Mouse (Mus musculus) embryo, embryonic 10 days (tissue): Measurements from ENCODE around the gene Ndufs8.

ENCODE experiments used
- DNase-seq: peaks from one replicate; pipeline ENCODE4 v3.0.0-alpha.2; 2015; ENCODE audit warnings: low spot score

Gene Ndufs8

DNA sequence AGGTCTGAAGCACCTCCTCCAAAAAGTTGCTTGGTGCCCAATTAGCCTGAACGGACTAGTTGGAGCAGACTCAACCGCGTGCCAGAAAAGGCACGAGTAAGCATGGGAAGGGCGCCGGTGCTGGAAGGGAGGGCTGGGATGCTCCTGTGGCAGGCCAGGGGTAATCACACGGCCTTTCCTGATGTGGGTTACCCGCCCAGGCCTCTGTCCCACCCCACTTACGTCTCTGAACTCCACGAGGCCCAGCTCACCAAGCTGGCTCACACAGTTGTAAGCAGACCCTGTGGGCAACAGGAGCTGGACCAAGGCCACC, 8.3 kb downstream of the Ndufs8 start:
- DNase-seq, result no peak

DNA sequence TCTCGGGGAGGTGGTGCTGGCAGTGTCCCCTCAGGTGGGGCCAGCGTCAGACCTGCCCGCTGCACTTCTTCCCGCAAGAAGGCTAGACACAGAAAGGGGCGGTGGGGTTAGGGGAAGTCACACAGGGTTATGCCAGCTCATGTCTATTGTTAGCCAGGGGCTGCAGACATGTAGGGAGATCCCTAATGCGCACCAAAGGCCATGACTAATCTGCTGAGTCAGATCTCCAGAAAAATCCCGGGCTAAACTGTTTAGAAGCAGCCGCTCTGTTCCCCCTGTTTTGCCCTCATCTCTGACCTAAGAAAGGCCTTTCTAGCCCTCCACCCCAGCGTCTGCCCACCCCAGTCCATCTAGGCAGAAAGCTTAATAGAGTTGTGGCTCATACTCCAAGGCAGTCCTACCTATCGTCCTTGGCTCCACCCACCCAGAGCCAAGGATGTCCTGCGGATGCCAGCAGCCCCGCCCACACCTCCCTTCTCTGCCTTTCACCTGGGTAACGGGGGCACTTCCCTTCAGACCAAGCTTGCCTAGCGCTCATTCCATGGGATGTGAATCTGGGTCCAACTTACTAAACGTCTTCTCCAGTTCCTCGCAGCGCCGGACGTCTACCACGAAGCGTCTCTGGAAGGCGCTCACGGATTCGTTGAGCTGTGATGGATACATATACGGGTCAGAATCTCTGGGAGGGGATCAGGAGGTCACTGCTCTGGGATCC, 8.8 kb downstream of the Ndufs8 start:
- no peak for DNase-seq

- DNase-seq, result no peak
Measured at GRCm38 (mm10) chr19:3902966-3903365, 9.6 kb downstream of the Ndufs8 start.

DNA sequence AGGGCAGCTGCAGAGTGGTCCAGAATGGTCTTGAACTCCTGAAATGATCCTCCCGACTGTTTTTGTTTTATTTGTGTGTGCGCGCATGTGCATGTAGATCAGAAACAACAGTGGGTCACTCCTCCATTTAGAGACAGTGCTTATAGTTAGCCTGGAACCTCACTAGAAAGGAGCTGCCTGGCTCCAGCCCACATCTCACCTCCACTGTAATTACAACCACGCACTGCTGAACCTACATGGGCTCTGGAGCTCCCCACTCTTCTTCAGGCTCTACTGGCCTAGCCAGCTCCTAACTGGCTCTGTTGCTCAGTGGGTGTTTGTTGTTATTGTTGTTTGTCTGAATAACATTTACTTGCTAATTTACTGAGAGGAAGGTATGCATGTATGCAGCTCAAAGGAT, 13.0 kb downstream of the Ndufs8 start:
- no peak for DNase-seq

DNA sequence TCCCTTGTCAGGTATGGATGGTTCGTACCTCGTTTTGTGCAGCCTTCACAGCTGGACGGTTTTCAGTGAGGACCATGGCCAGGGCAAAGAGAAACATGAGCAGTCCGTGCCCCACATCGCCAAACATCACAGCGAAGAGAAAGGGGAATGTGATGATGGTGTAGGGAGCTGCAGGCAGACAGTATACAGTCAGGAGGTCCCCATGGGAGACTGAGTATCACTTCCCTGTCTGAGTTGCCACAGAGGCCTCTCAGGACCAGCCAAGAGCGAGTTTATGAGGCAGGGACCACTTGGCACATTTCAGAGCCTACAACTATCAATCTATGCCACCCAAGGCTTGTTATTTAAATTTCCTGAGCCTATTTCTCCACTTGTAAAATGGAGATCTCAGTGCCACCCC, 13.6 kb downstream of the Ndufs8 start:
- no peak for DNase-seq

GRCm38 (mm10) chr19:3897557-3897956, 15.0 kb downstream of the Ndufs8 start:
- DNase-seq, result no peak

DNA sequence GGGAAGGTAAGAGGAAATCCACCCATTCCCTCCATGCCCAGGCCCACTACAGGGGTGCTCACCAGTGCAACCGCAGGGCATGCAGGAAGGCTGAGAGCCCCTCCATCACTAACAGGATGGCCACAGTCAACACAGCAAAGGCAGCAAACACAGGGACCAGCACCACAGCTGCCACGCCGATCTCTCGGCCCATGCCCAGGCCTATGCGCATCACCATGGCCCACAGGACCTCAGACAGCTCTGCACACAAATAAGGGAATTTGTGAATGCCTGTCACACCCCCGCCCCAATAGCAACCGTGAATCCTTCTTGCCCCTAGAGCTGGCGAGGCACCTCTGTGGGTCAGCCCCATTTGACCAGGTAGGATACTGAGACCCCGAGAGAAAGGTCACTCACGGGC, 16.4 kb downstream of the Ndufs8 start:
- DNase-seq, result no peak

GRCm38 (mm10) chr19:3895171-3895631, 17.4 kb downstream of the Ndufs8 start:
- DNase-seq, result peak; percentile 75

DNA sequence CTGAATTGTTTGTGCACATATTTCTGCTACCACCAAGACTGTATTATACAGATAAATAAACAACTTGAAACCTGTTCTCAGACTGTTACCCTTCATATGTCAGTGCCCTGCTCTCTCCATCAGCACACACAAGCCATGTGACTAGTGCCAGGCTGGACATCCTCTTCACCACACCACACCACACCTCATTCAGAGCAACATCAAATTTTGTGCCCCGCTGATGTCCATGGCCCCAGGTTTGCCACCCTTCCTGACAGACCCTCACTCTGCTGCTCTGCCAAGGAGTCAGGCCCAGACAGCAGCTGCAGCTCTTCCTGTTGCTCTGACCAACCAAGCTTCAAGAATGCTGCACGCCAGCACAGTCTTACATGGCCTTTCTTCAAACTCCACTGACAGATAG, 18.3 kb downstream of the Ndufs8 start:
- DNase-seq, result no peak

DNA sequence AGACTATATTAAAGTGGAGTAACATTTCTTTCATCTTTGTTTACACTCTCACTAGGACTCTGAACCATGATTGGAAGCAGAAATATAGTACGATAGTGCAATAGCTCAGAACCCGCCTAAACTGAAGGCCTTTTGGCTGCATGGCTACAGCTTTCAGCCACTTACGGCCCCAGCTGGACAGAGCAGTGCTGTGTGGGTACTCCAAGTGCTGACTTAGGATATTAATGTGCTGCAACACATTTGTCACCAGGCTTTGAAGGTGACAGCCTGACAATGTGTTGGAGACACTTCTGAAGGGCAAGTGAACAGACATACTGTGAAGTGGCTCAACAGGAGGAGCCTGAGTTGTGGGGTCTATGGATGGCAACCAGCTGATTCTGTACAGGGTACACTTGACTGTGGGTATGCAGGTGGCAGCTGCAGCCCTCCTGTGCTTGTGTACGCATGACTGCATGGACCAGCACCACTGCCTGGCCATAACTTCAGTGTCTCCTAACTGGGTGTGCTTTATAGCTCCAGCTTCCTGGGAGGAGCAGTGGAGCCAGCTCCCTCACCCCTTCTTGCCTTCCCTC, 18.9 kb downstream of the Ndufs8 start:
- no peak for DNase-seq

DNA sequence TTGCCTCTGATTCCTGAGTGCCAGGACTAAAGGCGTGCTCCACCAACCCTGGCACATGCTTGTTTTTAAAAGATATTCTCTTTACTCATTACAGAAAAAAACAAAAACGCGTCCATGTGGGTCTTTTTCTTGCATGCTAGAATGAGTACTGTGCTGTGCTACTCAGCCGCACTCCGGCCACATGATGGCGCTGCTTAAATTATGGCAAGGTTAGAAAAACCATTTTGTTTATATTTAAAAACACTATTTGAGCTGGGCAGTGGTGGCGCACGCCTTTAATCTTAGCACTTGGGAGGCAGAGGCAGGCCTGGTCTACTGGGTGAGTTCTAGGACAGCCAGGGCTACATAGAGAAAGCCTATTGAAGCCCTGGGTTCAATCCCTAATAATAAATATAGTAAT, 22.4 kb downstream of the Ndufs8 start:
- DNase-seq, result peak; percentile 24

DNA sequence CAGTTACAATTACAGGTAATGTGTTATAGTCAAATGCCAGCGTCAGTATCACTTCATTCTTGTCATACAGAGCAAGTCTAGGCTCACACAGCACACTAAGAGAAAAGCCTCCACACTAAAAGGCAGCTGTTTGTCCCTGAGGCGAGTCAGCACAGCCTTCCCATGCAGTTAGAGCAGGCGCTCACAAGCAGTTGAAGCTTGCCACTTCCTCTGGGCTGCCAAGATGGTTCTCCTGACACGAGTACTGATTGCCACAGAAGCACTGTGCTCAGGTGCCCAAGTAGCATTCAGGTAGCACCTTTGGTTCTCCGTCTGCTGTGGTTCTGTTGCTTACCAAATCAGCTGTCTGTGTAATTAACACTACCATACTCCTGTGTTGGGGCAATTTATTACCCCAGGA, 23.5 kb downstream of the Ndufs8 start:
- DNase-seq, result no peak

DNA sequence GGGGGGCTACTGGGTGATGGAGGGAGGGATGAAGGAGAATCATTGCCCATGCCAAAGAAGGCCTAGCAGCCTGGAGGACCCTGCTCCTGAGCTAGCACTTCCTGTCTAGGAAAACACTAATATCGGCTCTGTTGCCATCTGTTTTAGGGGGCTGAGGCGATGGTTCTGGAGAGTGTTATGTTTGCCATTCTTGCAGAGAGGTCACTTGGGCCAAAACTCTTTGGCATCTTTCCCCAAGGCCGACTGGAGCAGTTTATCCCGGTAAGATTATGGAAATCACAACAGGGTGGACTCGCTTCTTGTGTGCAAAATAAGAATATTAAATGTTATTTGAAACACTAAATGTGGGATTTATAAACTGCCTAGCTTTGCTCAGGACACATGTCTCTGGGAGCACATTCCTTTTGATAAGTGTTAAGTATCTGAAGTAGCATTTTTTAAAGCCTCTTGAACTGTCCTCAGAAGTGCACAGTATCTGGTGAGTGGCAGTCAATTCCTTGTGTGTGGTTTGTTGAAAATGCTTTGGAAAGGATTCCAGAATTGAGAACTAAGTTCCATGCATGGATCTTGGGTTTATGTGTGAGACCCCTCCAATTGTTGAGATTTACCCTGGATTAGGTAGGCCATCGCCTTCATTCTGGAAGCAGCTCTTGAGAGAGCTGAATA, 28.1 kb downstream of the Ndufs8 start:
- DNase-seq, result no peak

DNA sequence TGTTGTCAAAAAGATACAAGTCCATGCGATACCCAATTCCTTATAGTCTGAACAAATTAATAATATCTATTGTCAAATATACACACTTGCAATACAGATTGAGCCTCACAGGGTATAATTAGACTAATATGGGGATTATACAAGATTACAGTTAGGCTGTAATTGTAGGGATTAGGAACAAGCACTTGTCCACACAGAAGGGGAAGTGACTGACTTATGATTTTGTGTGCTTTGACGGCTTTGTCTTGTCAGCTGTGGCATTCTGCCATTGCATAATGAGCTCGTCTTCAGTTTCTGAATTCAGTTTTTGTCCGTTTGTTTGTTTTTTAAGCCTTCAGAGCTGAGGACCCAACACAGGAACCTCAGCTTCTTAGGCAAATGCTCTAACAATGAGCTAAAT, 30.4 kb downstream of the Ndufs8 start:
- DNase-seq, result no peak

DNA sequence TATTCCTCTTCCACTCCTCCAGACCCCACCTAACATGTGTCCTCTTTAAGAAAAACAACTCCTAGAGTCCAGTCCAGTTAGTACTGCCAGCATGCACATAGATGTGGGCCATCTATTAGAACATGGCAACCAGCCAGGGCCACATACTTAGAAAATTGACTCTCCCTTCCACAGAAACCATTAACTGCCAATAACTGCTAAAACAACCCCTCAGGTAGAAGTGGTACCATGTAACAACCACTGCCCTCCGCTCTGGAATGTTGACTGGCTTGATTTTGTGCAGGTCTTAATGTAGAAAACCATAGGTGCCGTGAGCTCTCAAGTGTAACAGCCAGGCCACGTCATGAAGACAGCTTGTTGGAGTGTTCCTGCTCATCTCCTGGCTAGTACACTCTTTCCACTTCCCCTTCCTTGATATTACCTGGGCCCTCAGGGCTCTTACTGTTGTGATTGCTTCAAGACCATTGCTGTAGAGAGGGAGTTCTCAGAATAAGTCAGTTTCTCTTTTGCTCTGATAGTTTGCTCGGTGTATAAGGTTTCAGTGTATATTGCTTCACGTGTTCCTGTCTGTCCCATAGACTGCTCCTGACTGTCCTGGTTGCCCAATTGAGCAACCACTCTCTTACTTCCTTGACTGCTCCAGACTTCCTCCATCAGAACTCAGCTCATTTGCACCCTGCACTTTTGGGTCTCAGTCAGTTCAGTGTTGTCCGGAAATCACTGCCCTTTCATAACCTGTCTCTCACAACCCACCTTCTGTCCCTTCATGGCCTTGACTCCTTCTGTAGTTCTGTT, 32.3 kb downstream of the Ndufs8 start:
- DNase-seq, result no peak

DNA sequence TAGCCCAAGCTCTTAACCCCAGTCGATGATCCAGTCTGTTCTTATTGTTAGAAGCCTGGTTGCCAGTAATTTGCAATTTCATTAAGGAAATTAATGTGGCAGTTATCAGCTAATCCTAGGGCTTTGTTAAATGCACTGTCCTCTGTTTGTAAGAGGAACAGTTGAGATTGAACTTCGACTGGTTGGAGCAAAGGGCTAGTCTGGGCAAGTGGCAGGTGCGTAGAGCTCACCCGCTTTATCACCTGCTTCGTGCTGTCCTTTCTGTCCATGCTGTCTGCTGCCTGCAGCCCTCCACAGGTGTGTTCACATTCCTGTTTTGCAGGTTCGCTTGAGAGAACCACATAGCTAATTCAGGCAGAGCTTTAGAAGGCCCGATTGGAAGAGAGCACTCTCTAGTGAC, 37.5 kb downstream of the Ndufs8 start:
- DNase-seq, result no peak

- DNase-seq, result no peak
Measured at GRCm38 (mm10) chr19:3872373-3872772, 40.2 kb downstream of the Ndufs8 start.

GRCm38 (mm10) chr19:3871468-3871867, 41.1 kb downstream of the Ndufs8 start:
- DNase-seq, result no peak

GRCm38 (mm10) chr19:3868290-3868689, 44.3 kb downstream of the Ndufs8 start:
- DNase-seq, result no peak

GRCm38 (mm10) chr19:3864960-3865359, 47.6 kb downstream of the Ndufs8 start:
- no peak for DNase-seq

DNA sequence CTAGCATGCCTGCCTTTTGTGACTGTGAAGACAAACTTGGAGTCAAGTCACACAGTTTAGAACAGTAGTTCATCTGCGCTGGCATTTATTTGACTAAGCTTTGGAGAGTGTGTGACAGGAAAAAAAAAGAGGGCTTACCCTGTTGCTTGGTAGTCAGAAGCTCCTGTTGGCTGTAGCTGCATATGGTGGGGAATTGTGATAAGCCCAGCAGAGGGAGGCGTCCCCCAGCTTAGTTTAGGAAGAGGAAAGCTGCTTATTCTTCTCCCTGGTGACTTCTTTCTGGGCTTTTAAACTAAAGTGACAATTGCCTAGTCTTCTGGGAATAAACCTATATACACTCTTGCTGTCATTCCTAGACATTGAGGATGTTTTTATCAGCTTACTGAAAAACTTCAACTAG, 49.9 kb downstream of the Ndufs8 start:
- DNase-seq, result no peak
